Mouse (Mus musculus) heart, adult 2 months (tissue): ENCODE results near the gene Ppp1cb.

ENCODE experiments used
- CTCF ChIP-seq: fragments of 200-600 bp; IDR thresholded peaks from 2 replicates; pipeline ENCODE4 v1.8.1; 2022; ENCODE audit warnings: antibody characterized with exemption, mild to moderate bottlenecking, moderate library complexity
- EP300 ChIP-seq: fragments of 200-500 bp; IDR thresholded peaks from 2 replicates; pipeline ENCODE4 v1.6.1; 2011; ENCODE audit warnings: low read depth, low read length, control low read depth; ENCODE audit not compliant: insufficient read depth
- POLR2A ChIP-seq: fragments of 200-500 bp; IDR thresholded peaks from 2 replicates; pipeline ENCODE4 v1.6.1; 2011; ENCODE audit warnings: mild to moderate bottlenecking, low read depth, low read length, control low read depth; ENCODE audit not compliant: insufficient read depth

- TF ChIP-seq CTCF, result no peak
- TF ChIP-seq EP300, result peak; percentile 98
- 0 out of 2 replicates have a peak, but pooled peaks have one; percentile 21 for TF ChIP-seq POLR2A
These were observed 41.8 kb upstream of the Ppp1cb start for GRCm38 (mm10) chr5:32416881-32417280.
